Mouse (Mus musculus) lung, postnatal 25 days (tissue): ENCODE results near the gene Zscan4-ps2.
"Not testable (repeated sequence)": the region's sequence is repeated elsewhere in the genome, so short reads cannot be mapped to it uniquely, and the experiment has no call there.

Experiments used
- DNase-seq: peaks from one replicate; pipeline ENCODE4 v3.0.0; 2022; ENCODE audit warnings: low spot score

Gene Zscan4-ps2

GRCm38 (mm10) chr7:11514010-11514409 is at the start of gene Zscan4-ps2:
Gene Zscan4-ps2, plus strand, starts transcription at chr7:11514310.
- not testable (repeated sequence) for DNase-seq
